Mouse (Mus musculus) hindbrain, embryonic 15.5 days (tissue): Measurements from ENCODE around the gene Ptprc. TPM values are rescaled to one million over a fixed set of nuclear protein-coding genes. Genes with fewer than 3 reads are reported as not detected.

Source experiments
- ATAC-seq: fragments of 200-750 bp; cut with Nextera tagmentation; 2 replicates; pipeline ENCODE4 v1.8.0; 2017; ENCODE audit warnings: low read depth, moderate number of reproducible peaks, moderate TSS enrichment; ENCODE audit not compliant: low FRiP score
- H3K27ac ChIP-seq: fragments of 300-500 bp; sonication (generic); replicated peaks from 2 replicates; pipeline ENCODE4 v1.5.1; 2015; ENCODE audit warnings: mild to moderate bottlenecking, inconsistent platforms
- H3K27me3 ChIP-seq: fragments of 300-500 bp; sonication (generic); 2 replicates; pipeline ENCODE4 v1.6.1; 2015; ENCODE audit warnings: control low read depth, inconsistent platforms
- H3K36me3 ChIP-seq: fragments of 300-500 bp; sonication (generic); 2 replicates; pipeline ENCODE4 v1.6.1; 2015; ENCODE audit warnings: control low read depth, inconsistent platforms
- H3K4me1 ChIP-seq: fragments of 300-500 bp; sonication (generic); replicated peaks from 2 replicates; pipeline ENCODE4 v1.6.1; 2015; ENCODE audit warnings: control low read depth, inconsistent platforms
- H3K4me2 ChIP-seq: fragments of 300-500 bp; sonication (generic); 2 replicates; pipeline ENCODE4 v1.6.1; 2015; ENCODE audit warnings: moderate library complexity, mild to moderate bottlenecking, inconsistent platforms
- H3K4me3 ChIP-seq: fragments of 300-500 bp; sonication (generic); 2 replicates; pipeline ENCODE4 v1.5.1; 2015; ENCODE audit warnings: mild to moderate bottlenecking, inconsistent platforms
- H3K9ac ChIP-seq: fragments of 300-500 bp; sonication (generic); 2 replicates; pipeline ENCODE4 v1.6.1; 2015; ENCODE audit warnings: inconsistent platforms
- H3K9me3 ChIP-seq: fragments of 300-500 bp; sonication (generic); 2 replicates; pipeline ENCODE4 v1.6.1; 2016; ENCODE audit warnings: control low read depth, inconsistent platforms
- WGBS: fragments of 180-500 bp; shearing (Covaris S2); methylation state at CpG from one replicate; pipeline ENCODE4 v1.1.7; 2015; 5-methylcytosine and 5-hydroxymethylcytosine counted together
- polyA plus RNA-seq: library from polyadenylated mRNA; unstranded; fragments of >200 nt; fragmentation: Nextera tagmentation; extraction: Ambion mirVana; gene quantifications from 2 replicates; pipeline ENCODE4 v1.2.1, GENCODE M21; 2015

Ptprc gene
- polyA plus RNA-seq, 1 experiment from 2014 or later = 0.93 TPM

GRCm38 (mm10) chr1:138173669-138174068 lies 1.8 kb downstream of the Ptprc start:
- H3K36me3 ChIP-seq = no peaks in the 10 kb centered on the region
- no peak overlapping the region for H3K27ac ChIP-seq
- ATAC-seq = no peak
- H3K4me2 ChIP-seq = no peak overlapping the region
- no peaks in the 10 kb centered on the region for H3K4me1 ChIP-seq
- H3K9me3 ChIP-seq = no peaks in the 10 kb centered on the region
- H3K9ac ChIP-seq = no peak overlapping the region
- 88% methylated on average over 6 of the region's 6 CpGs for WGBS
- H3K27me3 ChIP-seq = no peaks in the 10 kb centered on the region
- H3K4me3 ChIP-seq = no peak overlapping the region

- H3K4me2 ChIP-seq = no peak overlapping the region
- no peaks in the 10 kb centered on the region for H3K9me3 ChIP-seq
- no peaks in the 10 kb centered on the region for H3K27me3 ChIP-seq
- WGBS = 82% methylated on average over 3 of the region's 3 CpGs
- ATAC-seq = no peak
- no peak overlapping the region for H3K4me3 ChIP-seq
- no peak overlapping the region for H3K9ac ChIP-seq
- H3K27ac ChIP-seq = no peak overlapping the region
- H3K4me1 ChIP-seq = no peaks in the 10 kb centered on the region
- no peaks in the 10 kb centered on the region for H3K36me3 ChIP-seq
Observed at GRCm38 (mm10) chr1:138172547-138172946, 3.0 kb downstream of the Ptprc start.

- 88% methylated on average over 4 of the region's 4 CpGs for WGBS
- Histone ChIP-seq H3K4me3 (no peak overlapping the region), H3K36me3 (no peaks in the 10 kb centered on the region), H3K27ac (no peak overlapping the region), H3K9me3 (no peaks in the 10 kb centered on the region), H3K4me2 (no peak overlapping the region), H3K27me3 (no peaks in the 10 kb centered on the region), H3K9ac (no peak overlapping the region), H3K4me1 (no peaks in the 10 kb centered on the region)
- no peak for ATAC-seq
Observed at GRCm38 (mm10) chr1:138172096-138172495, 3.4 kb downstream of the Ptprc start.

GRCm38 (mm10) chr1:138166233-138166771 lies 9.2 kb downstream of the Ptprc start:
- no peak for ATAC-seq

GRCm38 (mm10) chr1:138162638-138163037 lies 12.9 kb downstream of the Ptprc start:
- Histone ChIP-seq H3K9ac (no peak overlapping the region), H3K27ac (no peak overlapping the region), H3K4me1 (no peaks in the 10 kb centered on the region), H3K9me3 (no peaks in the 10 kb centered on the region), H3K27me3 (no peaks in the 10 kb centered on the region), H3K36me3 (no peaks in the 10 kb centered on the region), H3K4me3 (no peak overlapping the region), H3K4me2 (no peak overlapping the region)
- WGBS = 93% methylated on average over 8 of the region's 8 CpGs
- ATAC-seq = no peak

More at GRCm38 (mm10) chr1:138166233-138166771, 9.2 kb downstream of the Ptprc start:
- Histone ChIP-seq H3K27ac (no peak overlapping the region), H3K4me2 (no peak overlapping the region), H3K27me3 (no peaks in the 10 kb centered on the region), H3K36me3 (no peaks in the 10 kb centered on the region), H3K9ac (no peak overlapping the region), H3K9me3 (no peaks in the 10 kb centered on the region), H3K4me3 (no peak overlapping the region), H3K4me1 (no peaks in the 10 kb centered on the region)
- WGBS = 84% methylated on average over 5 of the region's 5 CpGs

GRCm38 (mm10) chr1:138158921-138159320 lies 16.6 kb downstream of the Ptprc start:
- Histone ChIP-seq H3K4me2 (no peak overlapping the region), H3K9ac (no peak overlapping the region), H3K9me3 (no peaks in the 10 kb centered on the region), H3K36me3 (no peaks in the 10 kb centered on the region), H3K27ac (no peak overlapping the region), H3K4me3 (no peak overlapping the region), H3K4me1 (no peaks in the 10 kb centered on the region), H3K27me3 (no peaks in the 10 kb centered on the region)
- WGBS = 83% methylated on average over 2 of the region's 2 CpGs
- no peak for ATAC-seq

GRCm38 (mm10) chr1:138158236-138158635 lies 17.3 kb downstream of the Ptprc start:
- ATAC-seq = no peak
- H3K36me3 ChIP-seq = no peaks in the 10 kb centered on the region
- no peak overlapping the region for H3K4me3 ChIP-seq
- H3K4me1 ChIP-seq = no peaks in the 10 kb centered on the region
- 19% methylated on average over 3 of the region's 3 CpGs for WGBS
- no peaks in the 10 kb centered on the region for H3K27me3 ChIP-seq
- H3K4me2 ChIP-seq = no peak overlapping the region
- H3K27ac ChIP-seq = no peak overlapping the region
- no peaks in the 10 kb centered on the region for H3K9me3 ChIP-seq
- no peak overlapping the region for H3K9ac ChIP-seq

- Histone ChIP-seq H3K4me2 (no peak overlapping the region), H3K4me1 (no peaks in the 10 kb centered on the region), H3K36me3 (no peaks in the 10 kb centered on the region), H3K27me3 (no peaks in the 10 kb centered on the region), H3K9me3 (no peaks in the 10 kb centered on the region), H3K4me3 (no peak overlapping the region), H3K9ac (no peak overlapping the region), H3K27ac (no peak overlapping the region)
- 56% methylated on average over 2 of the region's 2 CpGs for WGBS
- no peak for ATAC-seq
Observed at GRCm38 (mm10) chr1:138157709-138158108, 17.8 kb downstream of the Ptprc start.

DNA sequence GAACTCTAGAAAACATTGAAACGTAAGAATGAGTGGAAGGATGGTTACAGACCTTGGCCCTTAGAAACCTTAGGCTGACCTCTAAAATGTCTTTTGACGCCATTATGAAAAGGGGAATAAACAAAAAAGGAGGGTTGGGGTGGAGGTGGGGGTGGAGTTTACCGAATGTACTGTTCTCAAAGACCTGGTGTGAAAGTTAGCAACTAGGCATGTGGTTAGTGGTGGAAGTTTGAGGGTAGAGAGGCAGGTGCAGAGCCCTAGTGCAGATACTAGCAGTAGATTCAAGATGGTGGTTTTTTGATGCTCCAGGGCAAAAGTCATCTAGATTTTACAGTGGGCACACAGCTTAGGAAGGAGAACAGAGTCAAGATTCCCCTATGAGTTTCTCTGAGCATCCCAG lies 18.5 kb downstream of the Ptprc start:
- 86% methylated on average over 3 of the region's 3 CpGs for WGBS
- Histone ChIP-seq H3K4me2 (no peak overlapping the region), H3K27me3 (no peaks in the 10 kb centered on the region), H3K9me3 (no peaks in the 10 kb centered on the region), H3K27ac (no peak overlapping the region), H3K4me1 (no peaks in the 10 kb centered on the region), H3K9ac (no peak overlapping the region), H3K36me3 (no peaks in the 10 kb centered on the region), H3K4me3 (no peak overlapping the region)
- no peak for ATAC-seq

GRCm38 (mm10) chr1:138154185-138154785 lies 21.2 kb downstream of the Ptprc start:
- no peak overlapping the region for H3K4me3 ChIP-seq
- H3K27ac ChIP-seq = no peak overlapping the region
- ATAC-seq = no peak
- no peak overlapping the region for H3K9ac ChIP-seq
- H3K27me3 ChIP-seq = no peaks in the 10 kb centered on the region
- H3K9me3 ChIP-seq = no peaks in the 10 kb centered on the region
- H3K36me3 ChIP-seq = no peaks in the 10 kb centered on the region
- no peaks in the 10 kb centered on the region for H3K4me1 ChIP-seq
- no peak overlapping the region for H3K4me2 ChIP-seq
- 50% methylated on average over 1 of the region's 1 CpGs for WGBS

- H3K27me3 ChIP-seq = no peaks in the 10 kb centered on the region
Observed at GRCm38 (mm10) chr1:138153126-138153525, 22.4 kb downstream of the Ptprc start.

DNA sequence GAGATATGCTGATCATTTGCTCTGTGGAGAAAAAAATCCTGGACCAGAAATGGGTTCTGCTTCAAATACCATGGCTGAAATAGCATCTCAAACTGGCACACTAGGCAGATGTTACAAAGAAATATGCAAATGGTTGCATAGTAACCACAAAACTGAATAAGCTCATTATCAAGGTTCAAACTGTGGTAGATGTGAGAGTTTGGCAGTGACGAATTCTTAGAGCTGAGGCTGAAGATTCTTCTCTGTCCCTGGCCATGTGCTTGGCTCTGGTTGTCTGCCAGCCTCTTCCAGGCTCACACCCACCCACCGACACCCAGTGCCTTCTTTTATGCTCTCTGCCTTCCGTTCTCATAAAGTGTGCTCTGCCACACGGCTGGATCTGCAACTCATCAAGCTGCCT lies 26.7 kb downstream of the Ptprc start:
- H3K9me3 ChIP-seq = no peaks in the 10 kb centered on the region
- no peak overlapping the region for H3K27ac ChIP-seq
- 18% methylated on average over 4 of the region's 4 CpGs for WGBS
- peak; percentile 63; the same call in 1 of the 2 replicates for ATAC-seq
- no peak overlapping the region for H3K9ac ChIP-seq
- no peak overlapping the region for H3K4me2 ChIP-seq
- no peaks in the 10 kb centered on the region for H3K4me1 ChIP-seq
- H3K36me3 ChIP-seq = no peaks in the 10 kb centered on the region
- no peaks in the 10 kb centered on the region for H3K27me3 ChIP-seq
- H3K4me3 ChIP-seq = no peak overlapping the region

More at GRCm38 (mm10) chr1:138153126-138153525, 22.4 kb downstream of the Ptprc start:
- Histone ChIP-seq H3K9me3 (no peaks in the 10 kb centered on the region), H3K4me1 (no peaks in the 10 kb centered on the region), H3K4me2 (no peak overlapping the region), H3K9ac (no peak overlapping the region), H3K36me3 (no peaks in the 10 kb centered on the region), H3K4me3 (no peak overlapping the region), H3K27ac (no peak overlapping the region)
- ATAC-seq = no peak
- WGBS = 90% methylated on average over 4 of the region's 4 CpGs

- 26% methylated on average over 2 of the region's 2 CpGs for WGBS
- H3K27ac ChIP-seq = no peak overlapping the region
- no peak for ATAC-seq
- H3K4me3 ChIP-seq = no peak overlapping the region
- no peaks in the 10 kb centered on the region for H3K27me3 ChIP-seq
- H3K4me1 ChIP-seq = no peaks in the 10 kb centered on the region
- no peak overlapping the region for H3K9ac ChIP-seq
- H3K4me2 ChIP-seq = no peak overlapping the region
- no peaks in the 10 kb centered on the region for H3K36me3 ChIP-seq
- H3K9me3 ChIP-seq = no peaks in the 10 kb centered on the region
Observed at GRCm38 (mm10) chr1:138145571-138145970, 29.9 kb downstream of the Ptprc start.
